Mouse (Mus musculus) kidney, adult 2 months (tissue): ENCODE results near the gene B4gat1.

ENCODE experiments used
- CTCF ChIP-seq: fragments of 200-500 bp; conservative IDR thresholded peaks from 2 replicates; pipeline ENCODE4 v1.5.1; 2011; ENCODE audit warnings: low read depth, mild to moderate bottlenecking, control low read depth, low read length, moderate library complexity, mixed read lengths; ENCODE audit not compliant: insufficient read depth, insufficient read length
- POLR2A ChIP-seq: fragments of 200-500 bp; IDR thresholded peaks from one replicate; pipeline ENCODE4 v1.6.1; 2011; ENCODE audit warnings: low read depth, low read length, control low read depth

DNA sequence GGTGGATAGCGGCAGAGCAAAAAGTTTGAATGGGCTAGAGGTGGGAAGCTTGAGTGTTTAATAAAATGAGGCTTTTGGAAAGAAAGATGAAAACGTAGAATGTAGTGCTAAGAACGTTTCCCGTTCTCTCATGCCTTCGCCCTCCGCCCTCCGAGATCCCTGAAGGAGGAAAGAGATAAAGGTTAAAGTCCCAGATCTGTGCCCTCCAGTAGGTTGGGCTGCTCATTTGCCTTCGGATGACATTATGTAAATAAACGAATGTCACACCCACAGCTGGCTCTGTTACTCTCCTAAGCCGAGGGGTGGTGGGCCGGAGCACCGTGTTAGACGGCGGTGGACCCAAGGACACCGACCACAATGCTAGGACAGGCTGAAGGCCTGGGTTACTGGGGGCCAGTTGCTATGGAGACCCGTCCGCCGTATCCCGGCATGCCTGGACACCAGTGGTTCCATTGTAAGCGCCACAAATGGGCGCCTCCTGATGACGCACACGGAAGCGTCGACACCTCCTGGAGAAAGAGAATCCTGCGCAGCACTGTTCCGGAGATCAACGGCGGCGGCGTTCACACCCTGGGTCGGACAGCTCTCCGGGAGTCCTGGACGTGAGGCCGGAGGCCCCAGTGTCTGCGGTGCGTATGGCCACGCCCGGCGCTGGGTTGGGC is 2.4 kb downstream of the B4gat1 start, which contains the start of gene Brms1:
- TF ChIP-seq POLR2A (no peak), CTCF (no peak)
